Mouse (Mus musculus) embryonic facial prominence, embryonic 10.5 days (tissue): ENCODE results near the gene Sash3. TPM values are rescaled to one million over a fixed set of nuclear protein-coding genes. Genes with fewer than 3 reads are reported as not detected.
"Not testable (repeated sequence)": the region's sequence is repeated elsewhere in the genome, so short reads cannot be mapped to it uniquely, and the experiment has no call there.

Experiments
- DNase-seq: peaks from one replicate; pipeline ENCODE4 v3.0.0-alpha.2; 2017; ENCODE audit warnings: low spot score
- H3K27ac ChIP-seq: fragments of 300-500 bp; sonication (generic); replicated peaks from 2 replicates; pipeline ENCODE4 v1.5.1; 2016; ENCODE audit warnings: mild to moderate bottlenecking
- H3K27me3 ChIP-seq: fragments of 300-500 bp; sonication (generic); replicated peaks from 2 replicates; pipeline ENCODE4 v1.6.1; 2016; ENCODE audit warnings: low read depth, mild to moderate bottlenecking; ENCODE audit not compliant: poor library complexity, severe bottlenecking
- H3K36me3 ChIP-seq: fragments of 300-500 bp; sonication (generic); replicated peaks from 2 replicates; pipeline ENCODE4 v1.6.1; 2016; ENCODE audit warnings: mild to moderate bottlenecking, moderate library complexity
- H3K4me1 ChIP-seq: fragments of 300-500 bp; sonication (generic); 2 replicates; pipeline ENCODE4 v1.6.1; 2016
- H3K4me3 ChIP-seq: fragments of 300-500 bp; sonication (generic); 2 replicates; pipeline ENCODE4 v1.5.1; 2016; ENCODE audit warnings: mild to moderate bottlenecking, moderate library complexity
- H3K9me3 ChIP-seq: fragments of 300-500 bp; sonication (generic); 2 replicates; pipeline ENCODE4 v1.6.1; 2016; ENCODE audit warnings: mild to moderate bottlenecking
- WGBS: fragments of 180-500 bp; shearing (Covaris S2); methylation state at CpG from one replicate; pipeline ENCODE4 v1.1.7; 2016; 5-methylcytosine and 5-hydroxymethylcytosine counted together
- polyA plus RNA-seq: library from polyadenylated mRNA; unstranded; fragments of >200 nt; fragmentation: Nextera tagmentation; extraction: Ambion mirVana; gene quantifications from 2 replicates; pipeline ENCODE4 v1.2.1, GENCODE M21; 2016

Gene Sash3
- polyA plus RNA-seq, 1 experiment from 2014 or later = 1.2 TPM

DNA sequence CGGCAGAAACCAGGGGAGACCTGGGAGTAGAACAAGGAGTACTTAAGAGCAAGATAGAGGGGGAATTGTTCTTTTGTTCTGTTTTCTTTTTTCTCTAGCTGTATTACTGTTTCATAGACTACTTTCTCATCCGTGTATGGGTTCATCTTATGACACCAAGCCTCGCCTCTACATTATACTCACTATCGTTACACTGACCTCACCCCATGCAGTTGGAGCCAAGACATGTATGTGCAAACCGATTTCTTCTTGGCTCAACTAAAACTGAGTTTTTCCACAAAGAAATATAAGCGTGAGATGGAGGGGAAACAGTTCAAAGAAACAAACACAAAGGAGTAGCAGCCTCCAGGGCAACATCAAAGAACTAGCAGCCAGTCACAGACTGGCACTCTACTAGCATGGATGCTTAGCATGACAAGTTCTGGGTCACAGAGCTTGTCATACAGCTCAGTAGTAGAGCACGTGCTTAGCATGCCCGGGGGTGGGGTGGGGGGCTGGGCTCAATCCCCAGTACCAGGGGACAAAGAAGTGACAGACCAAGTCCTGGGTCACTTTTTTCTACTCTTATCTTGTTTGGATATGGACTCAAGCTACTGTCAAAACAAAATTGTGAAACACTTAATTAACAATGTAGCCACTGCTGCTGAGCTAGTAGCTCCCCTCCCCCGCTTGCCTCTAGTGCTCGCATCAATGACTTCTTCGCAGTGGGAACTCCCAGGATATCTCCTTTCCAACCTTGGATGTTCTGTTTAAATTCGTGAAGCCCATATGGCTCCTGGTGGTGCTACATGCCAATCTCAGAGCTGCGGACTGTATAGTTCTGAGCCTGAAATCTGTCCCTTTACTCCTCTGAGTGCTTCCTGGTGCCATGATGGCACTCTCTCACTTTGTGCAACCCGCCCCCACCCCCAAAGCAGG is 47.3 kb downstream of the Sash3 start:
- no peak overlapping the region for H3K27ac ChIP-seq
- WGBS = 70% methylated on average over 14 of the region's 14 CpGs

GRCm38 (mm10) chrX:48197856-48198255 is 51.6 kb downstream of the Sash3 start:
- no peak overlapping the region for H3K4me3 ChIP-seq
- WGBS = 77% methylated on average over 3 of the region's 3 CpGs
- H3K27ac ChIP-seq = no peak overlapping the region
- no peak for DNase-seq
- H3K4me1 ChIP-seq = no peaks in the 10 kb centered on the region
- H3K9me3 ChIP-seq = no peaks in the 10 kb centered on the region
- no peaks in the 10 kb centered on the region for H3K27me3 ChIP-seq
- H3K36me3 ChIP-seq = peaks cover 4% of the 10 kb centered on the region

More for the DNA sequence above, 47.3 kb downstream of the Sash3 start:
- H3K4me3 ChIP-seq = no peak overlapping the region
- H3K4me1 ChIP-seq = no peaks in the 10 kb centered on the region
- peaks cover 14% of the 10 kb centered on the region for H3K36me3 ChIP-seq
- H3K9me3 ChIP-seq = no peaks in the 10 kb centered on the region
- H3K27me3 ChIP-seq = no peaks in the 10 kb centered on the region
- no peak for DNase-seq

- Histone ChIP-seq H3K9me3 (no peaks in the 10 kb centered on the region), H3K27me3 (no peaks in the 10 kb centered on the region), H3K36me3 (peaks cover 4% of the 10 kb centered on the region), H3K4me3 (no peak overlapping the region), H3K4me1 (no peaks in the 10 kb centered on the region), H3K27ac (no peak overlapping the region)
- 94% methylated on average over 2 of the region's 2 CpGs for WGBS
- no peak for DNase-seq
Measured at GRCm38 (mm10) chrX:48199026-48199425, 52.8 kb downstream of the Sash3 start.

- Histone ChIP-seq H3K4me1 (no peaks in the 10 kb centered on the region), H3K27ac (no peak overlapping the region), H3K4me3 (no peak overlapping the region), H3K36me3 (peaks cover 4% of the 10 kb centered on the region; the same call in 1 of the 2 replicates), H3K27me3 (no peaks in the 10 kb centered on the region), H3K9me3 (no peaks in the 10 kb centered on the region)
- WGBS = 88% methylated on average over 3 of the region's 3 CpGs
- no peak for DNase-seq
Measured at GRCm38 (mm10) chrX:48200699-48201098, 54.5 kb downstream of the Sash3 start.

- Histone ChIP-seq H3K27me3 (no peaks in the 10 kb centered on the region), H3K4me1 (no peaks in the 10 kb centered on the region), H3K9me3 (no peaks in the 10 kb centered on the region), H3K27ac (no peak overlapping the region), H3K4me3 (no peak overlapping the region), H3K36me3 (peaks cover 4% of the 10 kb centered on the region; the same call in 1 of the 2 replicates)
- DNase-seq = no peak
- 87% methylated on average over 7 of the region's 7 CpGs for WGBS
Measured at GRCm38 (mm10) chrX:48201973-48202372, 55.7 kb downstream of the Sash3 start.

DNA sequence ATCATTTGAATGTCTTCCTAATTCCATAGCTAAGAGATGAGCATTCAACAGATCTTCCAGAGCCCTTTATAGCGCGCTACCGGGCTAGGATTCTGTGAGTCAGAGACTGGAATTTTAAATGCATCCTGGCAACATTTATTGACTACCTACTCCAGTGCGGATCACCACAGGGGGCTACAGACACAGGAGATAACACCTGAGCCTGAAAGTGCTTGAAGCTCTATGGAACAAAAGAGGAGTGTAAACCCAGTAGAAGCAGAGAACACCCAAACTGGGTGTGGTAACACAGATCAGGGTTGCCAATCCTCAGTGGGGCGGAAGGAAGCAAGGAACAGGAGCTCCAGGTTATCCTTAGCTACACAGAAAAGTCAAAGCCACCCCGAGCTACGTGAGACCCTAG is 56.2 kb downstream of the Sash3 start:
- Histone ChIP-seq H3K27ac (no peak overlapping the region), H3K4me1 (peaks cover 1% of the 10 kb centered on the region; the same call in 1 of the 2 replicates), H3K4me3 (no peak overlapping the region), H3K27me3 (no peaks in the 10 kb centered on the region), H3K9me3 (no peaks in the 10 kb centered on the region), H3K36me3 (peaks cover 4% of the 10 kb centered on the region; the same call in 1 of the 2 replicates)
- no peak for DNase-seq
- WGBS = 92% methylated on average over 7 of the region's 7 CpGs

GRCm38 (mm10) chrX:48202995-48203394 is 56.8 kb downstream of the Sash3 start:
- no peak for DNase-seq
- peaks cover 5% of the 10 kb centered on the region; the same call in 1 of the 2 replicates for H3K4me1 ChIP-seq
- H3K4me3 ChIP-seq = no peak overlapping the region
- H3K36me3 ChIP-seq = peaks cover 4% of the 10 kb centered on the region; the same call in 1 of the 2 replicates
- H3K27me3 ChIP-seq = 0 out of 2 replicates have a peak, but pooled peaks cover 4% of the 10 kb centered on the region
- WGBS = 81% methylated on average over 4 of the region's 4 CpGs
- H3K9me3 ChIP-seq = no peaks in the 10 kb centered on the region
- H3K27ac ChIP-seq = no peak overlapping the region

GRCm38 (mm10) chrX:48203763-48204162 is 57.5 kb downstream of the Sash3 start:
- Histone ChIP-seq H3K36me3 (peaks cover 4% of the 10 kb centered on the region; the same call in 1 of the 2 replicates), H3K4me3 (no peak overlapping the region), H3K27me3 (peaks cover 10% of the 10 kb centered on the region; the same call in 1 of the 2 replicates), H3K4me1 (peaks cover 5% of the 10 kb centered on the region; the same call in 1 of the 2 replicates), H3K9me3 (no peaks in the 10 kb centered on the region), H3K27ac (no peak overlapping the region)
- no peak for DNase-seq
- 82% methylated on average over 7 of the region's 7 CpGs for WGBS

DNA sequence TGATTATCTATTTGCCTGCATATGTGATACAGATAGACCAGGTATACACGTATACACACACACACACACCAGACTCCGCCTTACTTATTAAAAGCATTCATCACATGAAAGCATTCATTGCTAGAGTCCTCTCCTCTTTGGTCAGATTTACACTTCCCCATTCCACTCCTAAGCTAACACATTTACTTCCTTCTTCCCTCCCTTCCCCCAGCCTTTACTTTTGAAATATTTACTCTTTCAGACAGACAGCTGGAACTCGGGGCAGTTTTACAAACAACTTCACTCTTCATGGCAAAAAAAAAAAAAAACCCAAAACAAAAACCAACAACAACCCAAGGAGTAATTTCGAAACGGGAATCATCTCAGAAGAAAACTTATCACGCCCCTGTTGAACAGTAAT is 58.2 kb downstream of the Sash3 start:
- DNase-seq = no peak
- Histone ChIP-seq H3K36me3 (peaks cover 4% of the 10 kb centered on the region; the same call in 1 of the 2 replicates), H3K27ac (no peak overlapping the region), H3K27me3 (peaks cover 11% of the 10 kb centered on the region; the same call in 1 of the 2 replicates), H3K9me3 (no peaks in the 10 kb centered on the region), H3K4me1 (peaks cover 5% of the 10 kb centered on the region; the same call in 1 of the 2 replicates), H3K4me3 (no peak overlapping the region)
- 76% methylated on average over 6 of the region's 6 CpGs for WGBS

DNA sequence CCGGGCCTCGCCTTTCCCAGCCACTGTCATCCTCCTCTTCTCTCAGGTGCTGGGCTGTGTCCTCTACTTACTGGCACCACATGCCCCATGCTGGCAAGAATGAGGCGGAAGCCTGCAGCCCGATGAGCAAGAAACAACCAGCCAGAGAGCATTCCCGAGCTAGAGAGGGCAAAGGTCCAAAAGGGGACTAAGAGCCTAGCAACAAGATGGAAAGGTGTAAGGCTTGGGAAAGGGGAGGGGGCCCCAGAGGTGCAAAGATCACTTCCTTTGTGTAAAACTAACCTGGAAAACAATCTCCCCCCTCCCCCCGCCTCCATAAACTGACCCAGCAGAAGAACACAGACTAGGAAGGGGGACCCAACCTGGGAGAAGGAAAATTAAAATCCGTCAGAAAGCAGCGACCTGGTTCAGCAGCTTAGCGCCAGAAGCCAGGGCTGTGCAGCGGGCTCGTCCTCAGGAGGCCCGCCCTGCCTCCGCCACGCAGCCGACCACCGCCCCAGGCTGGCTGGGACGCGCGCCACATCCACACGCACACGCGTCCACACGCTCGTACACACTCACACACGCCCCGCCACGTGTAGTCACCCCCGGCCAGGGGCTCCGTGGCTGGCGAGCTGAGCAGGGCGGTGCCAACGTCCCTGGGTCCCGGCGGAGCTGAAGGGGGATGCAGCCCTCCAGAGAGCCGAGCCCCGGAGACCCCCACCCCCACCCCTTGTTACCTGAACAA is 61.7 kb downstream of the Sash3 start:
- DNase-seq = no peak
- Histone ChIP-seq H3K27me3 (peaks cover 11% of the 10 kb centered on the region; the same call in 1 of the 2 replicates), H3K36me3 (no peaks in the 10 kb centered on the region), H3K27ac (peak overlapping the region; percentile 78), H3K4me1 (peaks cover 5% of the 10 kb centered on the region; the same call in 1 of the 2 replicates), H3K9me3 (no peaks in the 10 kb centered on the region), H3K4me3 (peak overlapping the region; percentile 71)
- WGBS = 17% methylated on average over 36 of the region's 36 CpGs

DNA sequence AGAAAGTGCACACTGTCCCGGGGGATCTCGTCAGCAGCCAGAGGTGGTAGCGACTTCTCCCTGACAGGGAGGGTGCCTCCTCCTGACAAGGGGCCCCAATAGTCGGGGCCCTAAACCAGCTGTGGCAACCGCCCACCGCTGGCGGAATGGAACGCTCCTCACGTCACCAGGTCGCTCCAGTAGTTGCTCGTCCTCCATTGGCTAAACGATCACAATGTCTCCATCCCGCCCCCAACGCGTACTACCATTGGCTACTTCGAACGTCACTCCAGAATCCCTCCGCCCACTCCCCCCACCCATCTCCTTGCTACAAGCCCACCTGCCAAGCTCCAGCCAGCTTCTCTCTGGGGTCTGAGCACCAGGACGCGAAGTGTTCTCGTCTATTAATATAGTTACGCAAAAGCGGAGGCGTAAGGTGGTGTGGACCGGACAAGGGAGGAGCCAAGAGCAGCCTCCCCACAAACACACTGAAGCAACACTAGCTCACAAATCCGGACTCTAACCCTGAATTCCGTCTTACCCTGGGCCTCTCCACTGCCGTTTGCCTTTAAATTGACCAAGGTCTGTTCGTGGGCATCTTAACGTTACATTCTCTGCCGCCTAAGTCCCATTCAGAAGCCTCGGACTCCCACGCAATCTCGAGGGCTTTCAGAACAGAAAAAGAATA is 62.4 kb downstream of the Sash3 start, which contains the start of gene Zdhhc9:
TSS of gene Zdhhc9 (minus strand) at position 360 of the 667 bp plus-strand sequence.
- H3K9me3 ChIP-seq = no peaks in the 10 kb centered on the region
- peak within 1 kb of the TSS; percentile 71 for H3K4me3 ChIP-seq
- H3K27ac ChIP-seq = peak within 1 kb of the TSS; percentile 78
- H3K36me3 ChIP-seq = no peaks in the 10 kb centered on the region
- peaks cover 11% of the 10 kb centered on the region; the same call in 1 of the 2 replicates for H3K27me3 ChIP-seq
- H3K4me1 ChIP-seq = peaks cover 5% of the 10 kb centered on the region; the same call in 1 of the 2 replicates
- 19% methylated on average over 34 of the region's 34 CpGs for WGBS
- peak; percentile 90 for DNase-seq

DNA sequence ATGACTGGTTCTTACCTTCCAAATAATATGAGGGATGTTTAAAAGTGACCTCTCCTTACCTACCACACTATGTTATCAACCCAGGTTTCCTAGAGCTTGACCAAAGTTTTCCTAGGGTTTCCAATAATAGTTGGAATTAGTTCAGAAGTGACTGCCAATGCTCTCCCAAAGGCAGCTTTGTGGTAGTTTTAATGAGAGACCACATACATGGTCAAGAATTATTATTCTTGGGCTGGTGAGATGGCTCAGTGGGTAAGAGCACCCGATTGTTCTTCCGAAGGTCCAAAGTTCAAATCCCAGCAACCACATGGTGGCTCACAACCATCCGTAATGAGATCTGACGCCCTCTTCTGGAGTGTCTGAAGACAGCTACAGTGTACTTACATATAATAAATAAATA is 63.5 kb downstream of the Sash3 start:
- 74% methylated on average over 4 of the region's 4 CpGs for WGBS
- H3K27me3 ChIP-seq = peaks cover 11% of the 10 kb centered on the region; the same call in 1 of the 2 replicates
- H3K9me3 ChIP-seq, H3K27ac ChIP-seq, H3K4me3 ChIP-seq, DNase-seq, H3K4me1 ChIP-seq, H3K36me3 ChIP-seq: not testable (repeated sequence)
